Mouse (Mus musculus): Measurements from ENCODE around the gene Vegfb. TPM values are rescaled to one million over a fixed set of nuclear protein-coding genes. Genes with fewer than 3 reads are reported as not detected.

Gene Vegfb
- total RNA-seq, 1 experiment = 10.0 TPM

DNA sequence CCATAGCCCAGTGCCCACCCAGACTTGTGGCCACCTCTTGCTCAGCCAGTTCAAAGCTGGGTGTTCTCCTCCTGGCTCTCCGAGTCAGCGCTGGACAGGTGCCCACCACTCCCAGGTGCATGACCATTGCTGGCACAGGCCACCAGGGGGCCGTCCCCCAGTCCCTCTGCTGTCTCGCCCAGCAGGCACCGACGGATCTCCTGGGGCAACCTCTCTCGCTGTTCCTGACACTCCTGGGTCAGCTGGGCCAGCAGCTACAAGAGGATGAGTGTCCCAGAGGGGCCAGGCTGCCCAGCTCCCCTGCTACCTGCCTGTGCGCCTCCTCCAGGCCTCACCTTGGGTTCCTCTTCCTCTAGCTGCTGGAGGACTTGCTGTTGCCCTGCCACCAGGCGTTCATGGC, 33.4 kb downstream of the Vegfb start:
- no peak for DNase-seq (ENCODE audit: low read depth, low spot score)
- Histone ChIP-seq H3K9ac (ENCODE audit: insufficient read depth, low read depth, low read length, poor library complexity, severe bottlenecking) (no peak overlapping the region), H3K4me1 (ENCODE audit: control insufficient read depth in 2 of 2, insufficient read depth in 2 of 2, low read length in 2 of 2, poor library complexity in 1 of 2) (peaks cover 0 to 17% of the 10 kb centered on the region in 2 experiments; a peak in 2 of 4 replicates), H3K27ac (ENCODE audit: insufficient read depth, low read depth, low read length, poor library complexity, severe bottlenecking) (no peak overlapping the region), H3K9me3 (ENCODE audit: control insufficient read depth, insufficient read depth, low read depth, low read length) (no peaks in the 10 kb centered on the region), H3K36me3 (ENCODE audit: control insufficient read depth, insufficient read depth, low read length, poor library complexity, severe bottlenecking) (peaks cover 47% of the 10 kb centered on the region), H3K4me3 (ENCODE audit: insufficient read depth in 1 of 2, low read depth in 1 of 2, low read length in 2 of 2, poor library complexity in 1 of 2, severe bottlenecking in 1 of 2) (no peak overlapping the region)
- no peak for TF ChIP-seq HCFC1 (IDR thresholded peaks at IDR 0.05; ENCODE audit: borderline replicate concordance, insufficient read depth, low read length)
- no peak for TF ChIP-seq CHD2 (IDR thresholded peaks at IDR 0.05; ENCODE audit: low read depth, low read length)
- in situ Hi-C loops (cut with MboI; ENCODE audit: low sequenced_read_pairs in 2 of 2, unreplicated experiment in 2 of 2) = no loop called here

DNA sequence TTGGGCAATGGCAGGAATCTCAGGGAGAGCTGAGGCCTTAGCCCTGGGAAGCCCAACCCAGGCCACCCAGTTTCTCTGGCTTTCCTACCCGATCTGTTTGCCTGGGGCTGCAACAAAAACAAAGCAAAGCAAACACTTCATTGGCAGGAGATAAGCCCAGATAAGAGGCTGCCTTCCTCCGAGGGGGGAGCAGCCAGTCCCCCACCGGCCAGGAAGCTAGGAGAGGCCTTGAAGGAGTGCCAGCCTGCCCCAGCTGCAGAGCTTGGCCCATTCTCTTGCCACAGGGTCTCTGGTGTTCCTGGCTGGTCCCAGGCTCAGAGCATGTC, 34.8 kb downstream of the Vegfb start:
- Histone ChIP-seq H3K27ac (ENCODE audit: insufficient read depth, low read depth, low read length, poor library complexity, severe bottlenecking) (peak overlapping the region; percentile 91; the same call in 1 of the 2 replicates), H3K9ac (ENCODE audit: insufficient read depth, low read depth, low read length, poor library complexity, severe bottlenecking) (peak overlapping the region; percentile 82; the same call in 1 of the 2 replicates), H3K4me1 (ENCODE audit: control insufficient read depth in 2 of 2, insufficient read depth in 2 of 2, low read length in 2 of 2, poor library complexity in 1 of 2) (peaks cover 0 to 23% of the 10 kb centered on the region in 2 experiments; a peak in 3 of 4 replicates), H3K9me3 (ENCODE audit: control insufficient read depth, insufficient read depth, low read depth, low read length) (no peaks in the 10 kb centered on the region), H3K36me3 (ENCODE audit: control insufficient read depth, insufficient read depth, low read length, poor library complexity, severe bottlenecking) (peaks cover 34% of the 10 kb centered on the region), H3K4me3 (ENCODE audit: insufficient read depth in 1 of 2, low read depth in 1 of 2, low read length in 2 of 2, poor library complexity in 1 of 2, severe bottlenecking in 1 of 2) (peak overlapping the region; percentile 80; a peak in 3 of 4 replicates)
- in situ Hi-C loops (cut with MboI; ENCODE audit: low sequenced_read_pairs in 2 of 2, unreplicated experiment in 2 of 2) = no loop called here
- no peak for DNase-seq (ENCODE audit: low read depth, low spot score)
- TF ChIP-seq ZC3H11A (IDR thresholded peaks at IDR 0.05; ENCODE audit: borderline replicate concordance, low read depth, low read length) (no peak), CHD2 (IDR thresholded peaks at IDR 0.05; ENCODE audit: low read depth, low read length) (no peak), ZNF384 (IDR thresholded peaks at IDR 0.05; ENCODE audit: low read depth, low read length) (no peak)

DNA sequence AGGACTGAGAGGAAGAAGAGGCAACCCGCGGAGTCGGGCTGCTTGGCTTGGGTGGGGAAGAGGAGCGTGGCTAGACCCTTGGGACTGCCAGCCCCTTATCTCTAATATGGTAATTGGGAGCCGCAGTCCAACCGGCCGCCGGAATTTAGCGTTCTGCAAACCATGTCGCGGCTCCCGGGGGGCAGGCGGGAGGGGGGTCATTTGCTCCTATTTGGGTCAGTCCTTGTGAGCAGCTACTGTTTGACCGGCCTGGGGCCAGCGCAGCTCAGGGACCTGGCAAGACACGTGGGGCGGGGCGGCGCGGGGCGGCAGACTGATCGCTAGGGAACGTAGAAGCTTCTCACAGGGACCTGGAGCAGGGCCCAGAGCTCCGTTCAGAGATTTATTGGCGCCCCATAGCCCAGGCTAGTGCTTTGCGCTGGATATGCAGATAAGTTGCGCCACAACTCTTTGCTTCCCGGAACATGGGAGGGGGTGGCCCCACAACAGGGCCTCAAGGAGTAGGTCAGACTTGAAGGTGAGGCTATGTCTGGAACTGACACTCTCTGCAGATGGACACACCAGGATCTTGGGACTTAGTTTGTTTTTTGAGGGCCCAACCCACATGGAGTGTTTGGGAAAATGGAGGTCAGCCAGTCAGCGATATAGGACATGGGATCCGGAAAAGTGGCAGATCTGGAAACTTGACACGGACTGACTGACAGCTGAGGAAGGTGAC, 35.3 kb downstream of the Vegfb start:
- H3K4me1 ChIP-seq (ENCODE audit: control insufficient read depth in 2 of 2, insufficient read depth in 2 of 2, low read length in 2 of 2, poor library complexity in 1 of 2) = peaks cover 0 to 24% of the 10 kb centered on the region in 2 experiments; a peak in 3 of 4 replicates
- H3K9ac ChIP-seq (ENCODE audit: insufficient read depth, low read depth, low read length, poor library complexity, severe bottlenecking) = peak overlapping the region; percentile 82
- no peak for DNase-seq (ENCODE audit: low read depth, low spot score)
- peak overlapping the region; percentile 91 for H3K27ac ChIP-seq (ENCODE audit: insufficient read depth, low read depth, low read length, poor library complexity, severe bottlenecking)
- TF ChIP-seq HCFC1 (IDR thresholded peaks at IDR 0.05; ENCODE audit: borderline replicate concordance, insufficient read depth, low read length) (no peak), CHD2 (IDR thresholded peaks at IDR 0.05; ENCODE audit: low read depth, low read length) (no peak), ZNF384 (IDR thresholded peaks at IDR 0.05; ENCODE audit: low read depth, low read length) (no peak), MAFK (IDR thresholded peaks at IDR 0.05; ENCODE audit: insufficient read depth, low read depth, low read length) (no peak), ZC3H11A (IDR thresholded peaks at IDR 0.05; ENCODE audit: borderline replicate concordance, low read depth, low read length) (no peak)
- H3K4me3 ChIP-seq (ENCODE audit: insufficient read depth in 1 of 2, low read depth in 1 of 2, low read length in 2 of 2, poor library complexity in 1 of 2, severe bottlenecking in 1 of 2) = peak overlapping the region; percentile 80
- in situ Hi-C loops (cut with MboI; ENCODE audit: low sequenced_read_pairs in 2 of 2, unreplicated experiment in 2 of 2) = no loop called here
- peaks cover 29% of the 10 kb centered on the region for H3K36me3 ChIP-seq (ENCODE audit: control insufficient read depth, insufficient read depth, low read length, poor library complexity, severe bottlenecking)
- H3K9me3 ChIP-seq (ENCODE audit: control insufficient read depth, insufficient read depth, low read depth, low read length) = no peaks in the 10 kb centered on the region

DNA sequence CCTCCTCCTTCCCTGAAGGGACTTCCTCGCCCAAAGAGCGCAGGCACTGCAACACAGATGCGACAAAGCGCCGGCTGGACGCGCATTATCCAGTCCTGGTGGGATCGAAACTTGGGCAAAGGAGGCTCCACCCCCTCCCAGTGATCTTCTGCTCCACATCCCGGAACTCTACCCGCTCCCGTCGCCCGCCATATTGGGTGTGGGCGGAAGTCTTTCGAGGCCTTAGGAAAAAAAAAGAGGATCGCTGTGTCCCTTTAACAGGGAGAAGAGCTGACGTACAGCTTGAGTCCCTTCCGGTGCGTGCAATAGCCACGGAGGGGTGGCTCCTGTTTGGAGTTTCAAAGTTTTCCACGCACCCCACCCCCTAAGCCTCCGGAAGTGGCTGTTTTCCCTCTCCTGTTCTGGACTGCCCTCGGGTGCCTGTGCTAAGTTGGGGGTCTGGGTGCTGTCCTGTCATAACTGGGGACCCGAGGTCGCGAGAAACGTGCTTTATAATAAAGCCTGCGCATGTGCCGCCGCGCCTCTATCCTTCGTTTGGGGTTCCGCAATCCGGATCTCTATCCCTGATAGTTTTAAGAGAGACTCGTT, 36.0 kb downstream of the Vegfb start:
- Histone ChIP-seq H3K27ac (ENCODE audit: insufficient read depth, low read depth, low read length, poor library complexity, severe bottlenecking) (peak overlapping the region; percentile 91), H3K9ac (ENCODE audit: insufficient read depth, low read depth, low read length, poor library complexity, severe bottlenecking) (peak overlapping the region; percentile 82), H3K4me3 (ENCODE audit: insufficient read depth in 1 of 2, low read depth in 1 of 2, low read length in 2 of 2, poor library complexity in 1 of 2, severe bottlenecking in 1 of 2) (peak overlapping the region; percentile 80), H3K36me3 (ENCODE audit: control insufficient read depth, insufficient read depth, low read length, poor library complexity, severe bottlenecking) (peaks cover 22% of the 10 kb centered on the region), H3K9me3 (ENCODE audit: control insufficient read depth, insufficient read depth, low read depth, low read length) (no peaks in the 10 kb centered on the region), H3K4me1 (ENCODE audit: control insufficient read depth in 2 of 2, insufficient read depth in 2 of 2, low read length in 2 of 2, poor library complexity in 1 of 2) (peaks cover 0 to 25% of the 10 kb centered on the region in 2 experiments; a peak in 3 of 4 replicates)
- no peak for TF ChIP-seq ZC3H11A (IDR thresholded peaks at IDR 0.05; ENCODE audit: borderline replicate concordance, low read depth, low read length)
- peak; percentile 87 for TF ChIP-seq HCFC1 (IDR thresholded peaks at IDR 0.05; ENCODE audit: borderline replicate concordance, insufficient read depth, low read length)
- no peak for TF ChIP-seq CHD2 (IDR thresholded peaks at IDR 0.05; ENCODE audit: low read depth, low read length)
- no peak for TF ChIP-seq MAFK (IDR thresholded peaks at IDR 0.05; ENCODE audit: insufficient read depth, low read depth, low read length)
- TF ChIP-seq ZNF384 (IDR thresholded peaks at IDR 0.05; ENCODE audit: low read depth, low read length) = peak; percentile 96
- peak; percentile 80 for DNase-seq (ENCODE audit: low read depth, low spot score)
- in situ Hi-C loops (cut with MboI; ENCODE audit: low sequenced_read_pairs in 2 of 2, unreplicated experiment in 2 of 2) = no loop called here
